Mouse (Mus musculus) lung, embryonic 16.5 days (tissue): ENCODE results near the gene Brpf3. TPM values are rescaled to one million over a fixed set of nuclear protein-coding genes. Genes with fewer than 3 reads are reported as not detected.

Source experiments
- ATAC-seq: fragments of 200-750 bp; cut with Nextera tagmentation; 2 replicates; pipeline ENCODE4 v1.8.0; 2017; ENCODE audit warnings: low read depth, mild to moderate bottlenecking, moderate library complexity
- H3K27ac ChIP-seq: fragments of 300-500 bp; sonication (generic); 2 replicates; pipeline ENCODE4 v1.5.1; 2014; ENCODE audit warnings: mild to moderate bottlenecking, control low read depth, low read length
- H3K27me3 ChIP-seq: fragments of 300-500 bp; sonication (generic); 2 replicates; pipeline ENCODE4 v1.6.1; 2014; ENCODE audit warnings: low read depth, low read length, mixed read lengths; ENCODE audit not compliant: control insufficient read depth, insufficient read depth
- H3K36me3 ChIP-seq: fragments of 300-500 bp; sonication (generic); 2 replicates; pipeline ENCODE4 v1.6.1; 2014; ENCODE audit warnings: low read length; ENCODE audit not compliant: control insufficient read depth, insufficient read depth
- H3K4me1 ChIP-seq: fragments of 300-500 bp; sonication (generic); replicated peaks from 2 replicates; pipeline ENCODE4 v1.6.1; 2014; ENCODE audit warnings: low read length, mixed read lengths; ENCODE audit not compliant: control insufficient read depth, insufficient read depth
- H3K4me2 ChIP-seq: fragments of 300-500 bp; sonication (generic); 2 replicates; pipeline ENCODE4 v1.6.1; 2014; ENCODE audit warnings: low read depth, low read length, control low read depth
- H3K4me3 ChIP-seq: fragments of 300-500 bp; sonication (generic); 2 replicates; pipeline ENCODE4 v1.5.1; 2014; ENCODE audit warnings: mild to moderate bottlenecking, low read length, control low read depth
- H3K9ac ChIP-seq: fragments of 300-500 bp; sonication (generic); 2 replicates; pipeline ENCODE4 v1.6.1; 2014; ENCODE audit warnings: low read length, control low read depth
- H3K9me3 ChIP-seq: fragments of 300-500 bp; sonication (generic); 2 replicates; pipeline ENCODE4 v1.6.1; 2016; ENCODE audit warnings: low read length; ENCODE audit not compliant: control insufficient read depth
- WGBS: fragments of 180-500 bp; shearing (Covaris S2); extraction: QIAGEN DNeasy Blood & Tissue Kit; methylation state at CpG from one replicate; pipeline ENCODE4 v1.1.7; 2014; 5-methylcytosine and 5-hydroxymethylcytosine counted together
- polyA plus RNA-seq: library from polyadenylated mRNA; unstranded; fragments of >200 nt; fragmentation: Nextera tagmentation; extraction: Ambion mirVana; gene quantifications from 2 replicates; pipeline ENCODE4 v1.2.1, GENCODE M21; 2015

Brpf3 gene
- polyA plus RNA-seq, 1 experiment from 2014 or later, result 9.5 TPM

GRCm38 (mm10) chr17:28823004-28823745 is 22.3 kb downstream of the Brpf3 start:
- Histone ChIP-seq H3K9me3 (no peaks in the 10 kb centered on the region), H3K27me3 (no peaks in the 10 kb centered on the region), H3K36me3 (peaks cover 45% of the 10 kb centered on the region), H3K4me1 (no peaks in the 10 kb centered on the region), H3K27ac (no peak overlapping the region), H3K9ac (no peak overlapping the region), H3K4me3 (no peak overlapping the region), H3K4me2 (no peak overlapping the region)
- WGBS, result 88% methylated on average over 13 of the region's 13 CpGs
- ATAC-seq, result no peak

- Histone ChIP-seq H3K4me3 (no peak overlapping the region), H3K27me3 (no peaks in the 10 kb centered on the region), H3K9ac (no peak overlapping the region), H3K4me2 (no peak overlapping the region), H3K4me1 (no peaks in the 10 kb centered on the region), H3K36me3 (peaks cover 44% of the 10 kb centered on the region), H3K9me3 (no peaks in the 10 kb centered on the region), H3K27ac (no peak overlapping the region)
- no peak for ATAC-seq
- 87% methylated on average over 11 of the region's 11 CpGs for WGBS
These were observed 22.9 kb downstream of the Brpf3 start for GRCm38 (mm10) chr17:28823749-28824148.

GRCm38 (mm10) chr17:28824896-28825295 is 24.0 kb downstream of the Brpf3 start:
- H3K9ac ChIP-seq, result no peak overlapping the region
- ATAC-seq, result no peak

GRCm38 (mm10) chr17:28825359-28826041 is 24.6 kb downstream of the Brpf3 start:
- ATAC-seq, result no peak

More at GRCm38 (mm10) chr17:28824896-28825295, 24.0 kb downstream of the Brpf3 start:
- Histone ChIP-seq H3K4me2 (no peak overlapping the region), H3K36me3 (peaks cover 41% of the 10 kb centered on the region), H3K9me3 (no peaks in the 10 kb centered on the region), H3K4me3 (no peak overlapping the region), H3K27ac (no peak overlapping the region), H3K4me1 (no peaks in the 10 kb centered on the region), H3K27me3 (no peaks in the 10 kb centered on the region)
- WGBS, result 82% methylated on average over 6 of the region's 6 CpGs

GRCm38 (mm10) chr17:28827665-28828231 is 26.9 kb downstream of the Brpf3 start:
- Histone ChIP-seq H3K36me3 (peaks cover 47% of the 10 kb centered on the region), H3K9ac (no peak overlapping the region), H3K4me2 (no peak overlapping the region), H3K27ac (no peak overlapping the region), H3K4me1 (no peaks in the 10 kb centered on the region), H3K27me3 (no peaks in the 10 kb centered on the region), H3K4me3 (no peak overlapping the region), H3K9me3 (no peaks in the 10 kb centered on the region)
- ATAC-seq, result no peak
- WGBS, result 89% methylated on average over 8 of the region's 8 CpGs

More at GRCm38 (mm10) chr17:28825359-28826041, 24.6 kb downstream of the Brpf3 start:
- peaks cover 45% of the 10 kb centered on the region for H3K36me3 ChIP-seq
- no peak overlapping the region for H3K9ac ChIP-seq
- WGBS, result 79% methylated on average over 6 of the region's 6 CpGs
- no peak overlapping the region for H3K27ac ChIP-seq
- H3K27me3 ChIP-seq, result no peaks in the 10 kb centered on the region
- no peak overlapping the region for H3K4me3 ChIP-seq
- no peak overlapping the region for H3K4me2 ChIP-seq
- H3K4me1 ChIP-seq, result no peaks in the 10 kb centered on the region
- no peaks in the 10 kb centered on the region for H3K9me3 ChIP-seq

GRCm38 (mm10) chr17:28829120-28829519 is 28.2 kb downstream of the Brpf3 start:
- H3K4me3 ChIP-seq, result no peak overlapping the region
- WGBS, result 71% methylated on average over 14 of the region's 14 CpGs
- H3K27ac ChIP-seq, result no peak overlapping the region

GRCm38 (mm10) chr17:28831065-28831464 is 30.2 kb downstream of the Brpf3 start:
- Histone ChIP-seq H3K4me3 (no peak overlapping the region), H3K9me3 (no peaks in the 10 kb centered on the region), H3K27ac (no peak overlapping the region), H3K4me1 (0 out of 2 replicates have a peak, but pooled peaks cover 4% of the 10 kb centered on the region), H3K9ac (no peak overlapping the region), H3K36me3 (peaks cover 35% of the 10 kb centered on the region), H3K27me3 (no peaks in the 10 kb centered on the region), H3K4me2 (no peak overlapping the region)
- 67% methylated on average over 8 of the region's 8 CpGs for WGBS
- ATAC-seq, result no peak

More at GRCm38 (mm10) chr17:28829120-28829519, 28.2 kb downstream of the Brpf3 start:
- peaks cover 40% of the 10 kb centered on the region for H3K36me3 ChIP-seq
- no peaks in the 10 kb centered on the region for H3K4me1 ChIP-seq
- no peak for ATAC-seq
- no peak overlapping the region for H3K9ac ChIP-seq
- no peaks in the 10 kb centered on the region for H3K27me3 ChIP-seq
- H3K9me3 ChIP-seq, result no peaks in the 10 kb centered on the region
- no peak overlapping the region for H3K4me2 ChIP-seq

- H3K4me3 ChIP-seq, result no peak overlapping the region
- H3K27ac ChIP-seq, result no peak overlapping the region
- H3K36me3 ChIP-seq, result peaks cover 45% of the 10 kb centered on the region
- H3K9me3 ChIP-seq, result no peaks in the 10 kb centered on the region
- H3K9ac ChIP-seq, result no peak overlapping the region
- WGBS, result 82% methylated on average over 9 of the region's 9 CpGs
- H3K27me3 ChIP-seq, result no peaks in the 10 kb centered on the region
- no peak overlapping the region for H3K4me2 ChIP-seq
- no peak for ATAC-seq
- 0 out of 2 replicates have a peak, but pooled peaks cover 4% of the 10 kb centered on the region for H3K4me1 ChIP-seq
These were observed 31.1 kb downstream of the Brpf3 start for GRCm38 (mm10) chr17:28832040-28832439.

- no peak for ATAC-seq
- H3K4me2 ChIP-seq, result no peak overlapping the region
- no peak overlapping the region for H3K27ac ChIP-seq
- H3K9ac ChIP-seq, result no peak overlapping the region
- WGBS, result 82% methylated on average over 3 of the region's 3 CpGs
- 0 out of 2 replicates have a peak, but pooled peaks cover 4% of the 10 kb centered on the region for H3K4me1 ChIP-seq
- no peaks in the 10 kb centered on the region for H3K27me3 ChIP-seq
- H3K4me3 ChIP-seq, result no peak overlapping the region
- H3K9me3 ChIP-seq, result no peaks in the 10 kb centered on the region
- H3K36me3 ChIP-seq, result peaks cover 51% of the 10 kb centered on the region
These were observed 32.0 kb downstream of the Brpf3 start for GRCm38 (mm10) chr17:28832875-28833274.
